Mouse (Mus musculus): ENCODE data around the gene Abcg5. TPM values are rescaled to one million over a fixed set of nuclear protein-coding genes. Genes with fewer than 3 reads are reported as not detected.

Abcg5 gene
- total and polyA plus RNA-seq, 3 experiments, result not detected

- no peak for TF ChIP-seq MAFK (IDR thresholded peaks at IDR 0.05; ENCODE audit: borderline replicate concordance, low read depth, low read length)
- TF ChIP-seq CHD2 (IDR thresholded peaks at IDR 0.05; ENCODE audit: low read length), result no peak
- TF ChIP-seq TAL1 (IDR thresholded peaks at IDR 0.05; ENCODE audit: low read length), result no peak
- peak; percentile 65; the same call in 1 of the 2 replicates for TF ChIP-seq BHLHE40 (IDR thresholded peaks at IDR 0.05; ENCODE audit: borderline replicate concordance, low read depth, low read length)
- H3K36me3 ChIP-seq (ENCODE audit: control insufficient read depth in 1 of 2, insufficient read depth in 2 of 2, low read length in 2 of 2), result no peaks in the 10 kb centered on the region
- DNase-seq (ENCODE audit: low read depth, low spot score), result peak; percentile 9
- no peaks in the 10 kb centered on the region for H3K79me2 ChIP-seq (ENCODE audit: control insufficient read depth, insufficient read depth, low read length, poor library complexity)
- H3K9ac ChIP-seq (ENCODE audit: control insufficient read depth, low read depth, low read length, poor library complexity, severe bottlenecking), result no peak overlapping the region
- no peak overlapping the region for H3K27ac ChIP-seq (ENCODE audit: control insufficient read depth, low read depth, low read length)
- H3K27me3 ChIP-seq (ENCODE audit: control insufficient read depth in 1 of 2, insufficient read depth in 2 of 2, low read length in 2 of 2), result peaks cover 2 to 4% of the 10 kb centered on the region in 2 experiments; a peak in 3 of 4 replicates
- no peaks in the 10 kb centered on the region for H3K9me3 ChIP-seq (replicated peaks; ENCODE audit: insufficient read depth, low read length)
- H3K4me3 ChIP-seq (ENCODE audit: control insufficient read depth in 1 of 2, insufficient read depth in 1 of 2, low read depth in 2 of 2, low read length in 2 of 2), result no peak overlapping the region
- no peaks in the 10 kb centered on the region for H3K4me1 ChIP-seq (ENCODE audit: control insufficient read depth in 1 of 2, insufficient read depth in 2 of 2, low read length in 2 of 2)
Measured at GRCm38 (mm10) chr17:84633443-84633842, 49.4 kb downstream of the Abcg5 start.

DNA sequence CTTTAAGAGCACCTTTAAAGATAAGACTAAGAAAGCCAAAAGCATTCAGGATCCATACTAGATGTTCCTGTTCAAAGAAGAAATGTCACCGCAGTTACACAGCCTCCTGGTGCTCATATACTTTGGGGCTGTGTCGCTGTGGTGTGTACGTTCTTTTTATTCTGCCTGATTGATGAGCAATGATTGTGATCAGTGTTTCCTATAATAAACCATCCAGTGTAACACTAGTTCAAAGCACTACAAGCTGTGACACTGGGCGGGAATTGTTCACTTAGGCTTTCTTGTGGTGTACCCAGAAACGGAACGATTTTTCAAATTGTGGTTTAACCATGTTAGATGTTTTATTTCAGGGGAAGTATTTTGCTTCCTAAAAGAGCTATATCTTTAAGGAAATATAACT is 51.0 kb downstream of the Abcg5 start:
- Histone ChIP-seq H3K4me1 (ENCODE audit: control insufficient read depth in 1 of 2, insufficient read depth in 2 of 2, low read length in 2 of 2) (no peaks in the 10 kb centered on the region), H3K27ac (ENCODE audit: control insufficient read depth, low read depth, low read length) (no peak overlapping the region), H3K4me3 (ENCODE audit: control insufficient read depth in 1 of 2, insufficient read depth in 1 of 2, low read depth in 2 of 2, low read length in 2 of 2) (no peak overlapping the region), H3K36me3 (ENCODE audit: control insufficient read depth in 1 of 2, insufficient read depth in 2 of 2, low read length in 2 of 2) (no peaks in the 10 kb centered on the region), H3K79me2 (ENCODE audit: control insufficient read depth, insufficient read depth, low read length, poor library complexity) (no peaks in the 10 kb centered on the region), H3K27me3 (ENCODE audit: control insufficient read depth in 1 of 2, insufficient read depth in 2 of 2, low read length in 2 of 2) (peaks cover 1 to 2% of the 10 kb centered on the region in 2 experiments; a peak in 3 of 4 replicates), H3K9me3 (replicated peaks; ENCODE audit: insufficient read depth, low read length) (no peaks in the 10 kb centered on the region), H3K9ac (ENCODE audit: control insufficient read depth, low read depth, low read length, poor library complexity, severe bottlenecking) (no peak overlapping the region)
- TF ChIP-seq SMC3 (IDR thresholded peaks at IDR 0.05; ENCODE audit: low read depth, low read length), result no peak
- no peak for TF ChIP-seq UBTF (IDR thresholded peaks at IDR 0.05; ENCODE audit: borderline replicate concordance, insufficient read depth, low read depth, low read length)
- TF ChIP-seq MYB (IDR thresholded peaks at IDR 0.05; ENCODE audit: low read depth, low read length), result no peak
- TF ChIP-seq POLR2AphosphoS2 (IDR thresholded peaks at IDR 0.05; ENCODE audit: low read length), result no peak
- TF ChIP-seq JUND (IDR thresholded peaks at IDR 0.05; ENCODE audit: low read depth, low read length), result no peak
- TF ChIP-seq NRF1 (IDR thresholded peaks at IDR 0.05; ENCODE audit: insufficient read depth, low read depth, low read length, poor library complexity, severe bottlenecking), result no peak
- TF ChIP-seq ZMIZ1 (IDR thresholded peaks at IDR 0.05; ENCODE audit: low read depth, low read length), result no peak
- no peak for TF ChIP-seq HCFC1 (IDR thresholded peaks at IDR 0.05; ENCODE audit: low read depth, low read length)
- TF ChIP-seq MAZ (IDR thresholded peaks at IDR 0.05; ENCODE audit: low read depth, low read length), result no peak
- no peak for TF ChIP-seq KAT2A (conservative IDR thresholded peaks at IDR 0.05; ENCODE audit: low read depth, low read length)
- TF ChIP-seq ELF1 (IDR thresholded peaks at IDR 0.05; ENCODE audit: low read depth, low read length), result no peak
- TF ChIP-seq ZNF384 (IDR thresholded peaks at IDR 0.05; ENCODE audit: low read depth, low read length), result no peak
- no peak for TF ChIP-seq EP300 (IDR thresholded peaks at IDR 0.05; ENCODE audit: low read depth in 1 of 2, low read length in 2 of 2)
- no peak for TF ChIP-seq ETS1 (IDR thresholded peaks at IDR 0.05; ENCODE audit: low read depth, low read length)
- TF ChIP-seq POLR2AphosphoS5 (IDR thresholded peaks at IDR 0.05; ENCODE audit: borderline replicate concordance, low read depth, low read length), result no peak
- no peak for TF ChIP-seq CHD2 (IDR thresholded peaks at IDR 0.05; ENCODE audit: low read length)
- no peak for TF ChIP-seq POLR2A (IDR thresholded peaks at IDR 0.05; ENCODE audit: control insufficient read depth in 1 of 2, insufficient read depth in 1 of 2, low read depth in 1 of 2, low read length in 2 of 2, poor library complexity in 1 of 2)
- TF ChIP-seq MAX (IDR thresholded peaks at IDR 0.05; ENCODE audit: low read length), result no peak
- no peak for DNase-seq (ENCODE audit: low read depth, low spot score)

Data from MEL (cell line).